Mouse (Mus musculus) neural tube, embryonic 13.5 days (tissue): ENCODE measurements around the gene Samd14. TPM values are rescaled to one million over a fixed set of nuclear protein-coding genes. Genes with fewer than 3 reads are reported as not detected.
"Not testable (repeated sequence)": the region's sequence is repeated elsewhere in the genome, so short reads cannot be mapped to it uniquely, and the experiment has no call there.

Experiments
- ATAC-seq: fragments of 200-750 bp; cut with Nextera tagmentation; 2 replicates; pipeline ENCODE4 v1.8.0; 2017; ENCODE audit warnings: low read depth, mild to moderate bottlenecking, moderate TSS enrichment, moderate library complexity
- H3K27ac ChIP-seq: fragments of 300-500 bp; sonication (generic); replicated peaks from 2 replicates; pipeline ENCODE4 v1.5.1; 2015; ENCODE audit warnings: moderate library complexity, mild to moderate bottlenecking, inconsistent platforms
- H3K27me3 ChIP-seq: fragments of 300-500 bp; sonication (generic); 2 replicates; pipeline ENCODE4 v1.6.1; 2015; ENCODE audit warnings: mild to moderate bottlenecking, inconsistent platforms
- H3K36me3 ChIP-seq: fragments of 300-500 bp; sonication (generic); 2 replicates; pipeline ENCODE4 v1.6.1; 2015; ENCODE audit warnings: mild to moderate bottlenecking, inconsistent platforms
- H3K4me1 ChIP-seq: fragments of 300-500 bp; sonication (generic); replicated peaks from 2 replicates; pipeline ENCODE4 v1.6.1; 2015; ENCODE audit warnings: inconsistent platforms
- H3K4me2 ChIP-seq: fragments of 300-500 bp; sonication (generic); 2 replicates; pipeline ENCODE4 v1.6.1; 2015; ENCODE audit warnings: inconsistent platforms, mild to moderate bottlenecking, moderate library complexity
- H3K4me3 ChIP-seq: fragments of 300-500 bp; sonication (generic); 2 replicates; pipeline ENCODE4 v1.5.1; 2015; ENCODE audit warnings: mild to moderate bottlenecking, inconsistent platforms
- H3K9ac ChIP-seq: fragments of 300-500 bp; sonication (generic); 2 replicates; pipeline ENCODE4 v1.6.1; 2015; ENCODE audit warnings: moderate library complexity, mild to moderate bottlenecking, inconsistent platforms
- H3K9me3 ChIP-seq: fragments of 300-500 bp; sonication (generic); 2 replicates; pipeline ENCODE4 v1.6.1; 2016; ENCODE audit warnings: inconsistent platforms
- WGBS: fragments of 180-500 bp; shearing (Covaris S2); methylation state at CpG from one replicate; pipeline ENCODE4 v1.1.7; 2015; 5-methylcytosine and 5-hydroxymethylcytosine counted together
- polyA plus RNA-seq: library from polyadenylated mRNA; unstranded; fragments of >200 nt; fragmentation: Nextera tagmentation; extraction: Ambion mirVana; gene quantifications from 2 replicates; pipeline ENCODE4 v1.2.1, GENCODE M21; 2015

The Samd14 gene
- polyA plus RNA-seq, 1 experiment from 2014 or later = 151 TPM

DNA sequence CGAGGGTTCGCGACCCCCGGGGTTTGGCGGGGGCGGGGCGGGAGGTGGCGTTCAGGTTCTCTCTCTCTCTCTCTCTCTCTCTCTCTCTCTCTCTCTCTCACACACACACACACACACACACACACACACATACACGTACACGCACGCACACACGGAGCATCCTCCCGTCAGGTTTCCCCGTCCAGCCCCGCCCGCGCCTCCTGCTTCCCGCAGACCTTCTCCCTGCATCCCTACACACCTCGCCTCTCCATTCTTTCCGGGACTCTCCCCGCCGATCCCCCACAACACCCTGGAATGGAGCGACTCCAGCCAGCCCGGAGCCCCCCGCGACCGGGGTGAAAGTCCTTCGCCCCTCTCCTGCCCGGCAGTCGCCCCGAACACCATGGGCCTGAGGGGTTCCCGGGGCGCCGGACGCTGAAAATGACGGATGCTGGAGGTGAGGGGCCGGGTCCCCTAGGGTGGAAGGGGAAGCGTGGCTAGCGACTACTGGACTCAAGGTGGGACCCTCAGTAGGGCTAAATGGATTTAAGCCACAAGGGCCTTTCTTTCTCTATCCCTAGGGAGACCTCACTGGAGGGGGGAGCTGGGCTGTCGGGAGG is 561 bp downstream of the Samd14 start:
- H3K4me3 ChIP-seq = peak overlapping the region; percentile 96
- peaks cover 19% of the 10 kb centered on the region for H3K36me3 ChIP-seq
- no peaks in the 10 kb centered on the region for H3K9me3 ChIP-seq
- peak overlapping the region; percentile 99 for H3K9ac ChIP-seq
- H3K27me3 ChIP-seq = no peaks in the 10 kb centered on the region
- H3K27ac ChIP-seq = peak overlapping the region; percentile 98
- peak; percentile 62 for ATAC-seq
- H3K4me1 ChIP-seq = peaks cover 83% of the 10 kb centered on the region
- H3K4me2 ChIP-seq = peak overlapping the region; percentile 72
- 2% methylated on average over 32 of the region's 40 CpGs for WGBS

DNA sequence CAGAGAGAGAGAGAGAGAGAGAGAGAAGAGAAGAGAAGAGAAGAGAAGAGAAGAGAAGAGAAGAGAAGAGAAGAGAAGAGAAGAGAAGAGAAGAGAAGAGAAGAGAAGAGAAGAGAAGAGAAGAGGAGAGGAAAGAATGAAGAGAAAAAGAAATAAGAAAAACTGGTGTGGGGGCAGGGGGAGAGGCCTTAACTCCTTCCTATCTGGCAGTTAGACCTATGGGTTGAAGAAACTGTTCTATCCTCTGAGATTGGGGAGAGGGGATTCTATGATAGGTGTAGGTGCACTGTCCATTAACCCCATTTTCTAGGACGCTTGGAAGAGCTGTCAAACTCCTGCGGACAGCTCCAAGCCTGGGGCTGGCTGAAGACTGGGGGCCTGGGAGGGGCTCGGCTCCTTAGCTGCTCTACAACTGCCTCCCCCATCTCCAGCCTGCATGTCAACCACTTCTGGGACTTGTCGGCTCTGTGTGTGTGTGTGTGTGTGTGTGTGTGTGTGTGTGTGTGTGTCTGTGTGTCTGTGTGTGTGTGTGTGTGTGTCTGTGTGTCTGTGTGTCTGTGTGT is 1.2 kb downstream of the Samd14 start:
- H3K9ac ChIP-seq = peak overlapping the region; percentile 99
- H3K4me3 ChIP-seq = peak overlapping the region; percentile 96
- peaks cover 19% of the 10 kb centered on the region for H3K36me3 ChIP-seq
- not testable (repeated sequence) for H3K9me3 ChIP-seq, H3K27me3 ChIP-seq, ATAC-seq
- WGBS = 0% methylated on average over 3 of the region's 4 CpGs
- H3K27ac ChIP-seq = peak overlapping the region; percentile 98
- H3K4me1 ChIP-seq = peaks cover 84% of the 10 kb centered on the region
- peak overlapping the region; percentile 72 for H3K4me2 ChIP-seq

DNA sequence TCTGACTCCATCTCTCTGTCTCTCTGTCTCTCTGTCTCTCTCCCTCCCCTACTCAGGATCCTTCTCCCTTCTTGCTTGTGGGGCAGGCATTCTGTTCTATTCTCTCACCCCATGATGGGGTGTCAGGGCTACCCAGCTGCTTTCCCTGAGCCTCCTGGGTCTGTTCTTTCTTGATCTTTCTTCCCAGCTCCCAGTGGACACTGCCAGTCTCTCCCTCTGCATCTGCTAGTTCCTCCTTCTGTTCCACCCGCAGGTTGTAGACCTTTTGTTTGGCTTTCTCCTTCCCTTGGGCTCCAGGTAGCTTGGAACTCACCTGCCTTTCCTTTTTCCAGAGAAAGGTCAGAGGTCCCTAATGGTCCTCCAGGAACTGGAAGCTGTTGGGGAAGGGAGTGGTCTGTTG is 1.7 kb downstream of the Samd14 start:
- Histone ChIP-seq H3K9me3 (no peaks in the 10 kb centered on the region), H3K9ac (peak overlapping the region; percentile 99), H3K36me3 (peaks cover 22% of the 10 kb centered on the region), H3K4me1 (peaks cover 84% of the 10 kb centered on the region), H3K27ac (peak overlapping the region; percentile 49), H3K27me3 (no peaks in the 10 kb centered on the region), H3K4me2 (peak overlapping the region; percentile 72), H3K4me3 (peak overlapping the region; percentile 96)
- 48% methylated on average over 1 of the region's 1 CpGs for whole genome bisulfite sequencing
- no peak for ATAC-seq

DNA sequence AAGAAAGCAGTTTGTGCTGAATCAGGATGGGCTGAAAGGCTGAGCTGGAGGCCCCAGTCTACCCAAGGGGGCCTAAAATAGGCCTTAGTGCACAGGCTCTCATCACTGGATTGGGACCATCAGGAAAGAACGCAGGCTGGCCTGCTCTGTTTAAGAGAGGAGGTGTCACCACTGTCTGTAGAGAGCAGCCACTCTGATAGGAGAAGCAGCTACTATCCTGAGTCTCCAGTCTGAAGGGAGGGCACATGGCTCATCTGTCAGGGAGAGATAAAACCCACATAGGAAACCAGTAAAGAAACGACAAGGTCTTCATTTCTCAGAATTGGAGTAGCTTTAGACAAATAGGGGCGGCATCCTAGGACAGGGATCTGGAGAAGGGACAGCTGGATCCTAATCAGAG is 2.4 kb downstream of the Samd14 start:
- no peak for ATAC-seq
- Histone ChIP-seq H3K27me3 (no peaks in the 10 kb centered on the region), H3K9me3 (no peaks in the 10 kb centered on the region), H3K27ac (peak overlapping the region; percentile 49), H3K36me3 (peaks cover 29% of the 10 kb centered on the region), H3K4me3 (peak overlapping the region; percentile 96), H3K9ac (peak overlapping the region; percentile 99), H3K4me2 (peak overlapping the region; percentile 72), H3K4me1 (peaks cover 82% of the 10 kb centered on the region)
- 55% methylated on average over 3 of the region's 3 CpGs for whole genome bisulfite sequencing

DNA sequence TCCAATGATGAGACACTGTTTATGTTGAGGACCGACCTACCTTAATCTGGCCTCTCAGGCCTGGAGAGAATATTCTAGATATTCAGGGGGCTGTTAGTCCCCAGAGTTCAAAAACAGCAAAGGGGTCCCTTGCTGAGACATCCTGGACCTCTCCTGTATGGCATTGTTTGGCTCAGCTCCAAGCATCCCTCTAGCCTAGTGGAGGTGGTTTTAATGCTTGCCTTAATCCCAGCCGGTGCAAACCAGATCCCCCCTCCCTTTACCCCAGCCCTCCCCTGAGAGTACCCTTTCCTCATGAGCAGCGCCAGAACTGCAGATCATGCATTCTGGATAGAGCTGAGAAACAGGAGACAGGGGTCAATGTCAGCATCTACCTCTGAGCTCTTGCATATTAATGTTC is 2.8 kb downstream of the Samd14 start:
- Histone ChIP-seq H3K4me1 (peaks cover 82% of the 10 kb centered on the region), H3K27me3 (no peaks in the 10 kb centered on the region), H3K4me3 (peak overlapping the region; percentile 96), H3K36me3 (peaks cover 33% of the 10 kb centered on the region), H3K9me3 (no peaks in the 10 kb centered on the region), H3K9ac (peak overlapping the region; percentile 99), H3K27ac (peak overlapping the region; percentile 49), H3K4me2 (peak overlapping the region; percentile 72)
- WGBS = 33% methylated on average over 3 of the region's 3 CpGs
- no peak for ATAC-seq

DNA sequence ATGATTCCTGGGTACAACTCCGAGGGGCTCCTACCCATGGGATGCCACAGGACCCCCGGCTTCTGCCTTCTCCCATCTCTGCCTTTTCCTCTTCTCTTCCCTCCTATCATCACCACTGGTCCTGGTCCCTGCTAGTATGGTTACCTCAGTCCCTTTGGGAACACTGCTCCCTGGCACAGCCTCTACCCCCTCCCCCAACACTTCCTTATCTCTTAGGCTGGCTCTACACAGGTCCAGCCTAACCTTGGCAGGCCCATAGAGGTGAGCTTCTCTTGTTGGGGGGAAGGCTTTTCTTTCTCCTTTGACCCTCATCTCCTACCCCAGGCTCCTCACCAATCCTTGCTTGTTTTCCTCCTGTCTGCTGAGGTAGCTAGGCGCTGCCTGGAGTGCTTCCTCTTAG is 5.8 kb downstream of the Samd14 start:
- 78% methylated on average over 3 of the region's 3 CpGs for WGBS
- 0 out of 2 replicates have a peak overlapping the region, but pooled peaks have one; percentile 4 for H3K4me2 ChIP-seq
- H3K9me3 ChIP-seq = no peaks in the 10 kb centered on the region
- H3K4me1 ChIP-seq = peaks cover 69% of the 10 kb centered on the region
- H3K4me3 ChIP-seq = no peak overlapping the region
- peak overlapping the region; percentile 28; the same call in 1 of the 2 replicates for H3K27ac ChIP-seq
- no peak for ATAC-seq
- no peaks in the 10 kb centered on the region for H3K27me3 ChIP-seq
- 0 out of 2 replicates have a peak overlapping the region, but pooled peaks have one; percentile 13 for H3K9ac ChIP-seq
- H3K36me3 ChIP-seq = peaks cover 59% of the 10 kb centered on the region

DNA sequence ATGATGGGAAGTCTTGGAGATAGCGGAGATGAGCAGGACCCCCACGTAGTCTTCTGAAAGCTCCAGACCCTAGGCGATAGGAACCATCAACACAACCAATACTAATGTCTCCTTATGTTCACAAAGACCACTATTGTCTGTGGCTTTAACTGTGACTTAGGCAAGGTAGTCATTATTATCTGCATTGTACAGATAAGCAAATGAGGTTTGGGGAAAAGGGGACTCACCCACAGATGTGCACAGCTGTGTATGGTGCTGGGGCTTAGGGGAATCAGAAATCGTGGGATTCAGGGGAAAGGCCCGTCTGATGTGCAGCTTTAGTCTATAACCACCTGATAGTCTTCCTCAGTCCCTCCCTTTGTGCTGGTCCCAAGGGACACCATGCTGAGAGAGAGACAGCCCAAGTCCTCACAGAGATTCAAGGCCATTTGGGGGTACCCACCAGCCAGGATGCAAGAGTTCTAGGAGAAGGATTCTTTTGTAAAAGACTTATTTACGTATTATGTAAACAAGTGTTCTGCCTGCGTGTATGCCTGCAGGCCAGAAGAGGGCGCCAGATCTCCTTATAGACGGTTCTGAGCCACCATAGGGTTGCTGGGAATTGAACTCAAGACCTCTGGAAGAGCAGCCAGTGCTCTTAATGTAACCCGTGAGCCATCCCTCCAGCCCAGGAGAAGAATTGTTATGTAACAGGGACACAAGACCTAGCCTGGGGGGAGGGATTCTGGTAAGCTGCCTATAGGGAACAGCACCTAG is 12.7 kb downstream of the Samd14 start:
- ATAC-seq = no peak

DNA sequence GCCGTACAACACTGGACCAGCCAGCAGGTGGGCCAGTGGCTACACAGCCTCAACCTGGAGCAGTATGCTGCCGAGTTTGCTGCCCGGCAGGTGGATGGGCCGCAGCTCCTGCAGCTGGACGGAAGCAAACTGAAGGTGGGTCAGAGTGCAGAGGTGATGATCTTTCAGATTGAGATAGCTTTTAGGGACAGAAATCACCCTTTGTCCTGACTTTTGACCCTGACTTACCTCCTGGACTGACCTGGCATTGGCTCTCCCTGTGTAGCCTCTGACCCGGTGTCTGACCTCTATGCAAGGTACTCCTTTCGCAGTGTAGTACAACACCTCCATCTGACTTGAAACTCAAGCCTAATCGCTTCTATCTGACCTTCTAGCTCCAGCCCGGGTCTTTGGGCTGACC is 13.8 kb downstream of the Samd14 start:
- Histone ChIP-seq H3K9ac (no peak overlapping the region), H3K4me3 (no peak overlapping the region), H3K27me3 (no peaks in the 10 kb centered on the region), H3K4me1 (peaks cover 18% of the 10 kb centered on the region; the same call in 1 of the 2 replicates), H3K36me3 (peaks cover 80% of the 10 kb centered on the region), H3K27ac (no peak overlapping the region), H3K4me2 (no peak overlapping the region), H3K9me3 (no peaks in the 10 kb centered on the region)
- 95% methylated on average over 9 of the region's 9 CpGs for WGBS
- ATAC-seq = no peak

More for the DNA sequence above, 12.7 kb downstream of the Samd14 start:
- Histone ChIP-seq H3K4me2 (no peak overlapping the region), H3K27me3 (no peaks in the 10 kb centered on the region), H3K4me1 (peaks cover 13% of the 10 kb centered on the region; the same call in 1 of the 2 replicates), H3K4me3 (no peak overlapping the region), H3K9ac (no peak overlapping the region), H3K36me3 (peaks cover 88% of the 10 kb centered on the region), H3K27ac (no peak overlapping the region), H3K9me3 (no peaks in the 10 kb centered on the region)
- 86% methylated on average over 10 of the region's 10 CpGs for WGBS

DNA sequence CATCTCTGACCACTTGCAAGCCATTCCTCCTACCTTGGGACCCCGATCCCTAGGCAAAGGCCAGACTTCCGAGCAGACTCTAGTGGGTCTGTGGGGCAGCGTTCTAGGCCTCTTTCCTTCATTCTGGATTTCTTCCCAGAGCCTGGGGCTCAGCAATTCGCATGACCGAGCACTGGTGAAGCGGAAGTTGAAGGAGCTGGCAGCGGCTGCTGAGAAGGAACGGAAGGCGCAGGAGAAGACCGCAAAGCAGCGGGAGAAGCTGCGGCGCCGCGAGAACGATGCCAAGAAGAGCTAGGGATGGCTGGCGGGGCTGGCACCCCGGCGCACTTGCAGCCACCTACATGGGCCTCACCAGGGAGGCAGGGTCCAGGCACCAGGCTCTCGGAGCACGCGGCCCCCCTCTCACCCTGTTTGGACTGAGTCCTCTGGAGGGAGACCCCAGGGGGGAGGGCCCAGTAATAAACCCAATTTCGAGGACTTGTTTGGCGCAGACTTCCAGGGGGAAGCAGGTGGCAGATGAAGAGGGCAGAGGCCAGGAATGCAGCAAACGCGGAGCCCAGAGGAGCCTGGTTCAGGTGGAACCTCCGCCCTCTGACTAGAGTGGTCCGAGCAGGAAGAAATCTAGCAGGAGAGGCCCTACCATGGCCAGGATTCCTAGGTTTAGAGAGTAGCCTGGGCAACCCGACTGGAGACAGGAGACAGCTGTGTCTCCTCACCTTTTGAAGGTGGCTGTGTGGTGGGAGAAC is 14.9 kb downstream of the Samd14 start:
- ATAC-seq = no peak
- H3K4me1 ChIP-seq = peaks cover 19% of the 10 kb centered on the region; the same call in 1 of the 2 replicates
- no peaks in the 10 kb centered on the region for H3K9me3 ChIP-seq
- peaks cover 69% of the 10 kb centered on the region for H3K36me3 ChIP-seq
- 69% methylated on average over 29 of the region's 29 CpGs for WGBS
- H3K9ac ChIP-seq = no peak overlapping the region
- H3K27me3 ChIP-seq = no peaks in the 10 kb centered on the region
- 0 out of 2 replicates have a peak overlapping the region, but pooled peaks have one; percentile 28 for H3K27ac ChIP-seq
- no peak overlapping the region for H3K4me2 ChIP-seq
- no peak overlapping the region for H3K4me3 ChIP-seq

DNA sequence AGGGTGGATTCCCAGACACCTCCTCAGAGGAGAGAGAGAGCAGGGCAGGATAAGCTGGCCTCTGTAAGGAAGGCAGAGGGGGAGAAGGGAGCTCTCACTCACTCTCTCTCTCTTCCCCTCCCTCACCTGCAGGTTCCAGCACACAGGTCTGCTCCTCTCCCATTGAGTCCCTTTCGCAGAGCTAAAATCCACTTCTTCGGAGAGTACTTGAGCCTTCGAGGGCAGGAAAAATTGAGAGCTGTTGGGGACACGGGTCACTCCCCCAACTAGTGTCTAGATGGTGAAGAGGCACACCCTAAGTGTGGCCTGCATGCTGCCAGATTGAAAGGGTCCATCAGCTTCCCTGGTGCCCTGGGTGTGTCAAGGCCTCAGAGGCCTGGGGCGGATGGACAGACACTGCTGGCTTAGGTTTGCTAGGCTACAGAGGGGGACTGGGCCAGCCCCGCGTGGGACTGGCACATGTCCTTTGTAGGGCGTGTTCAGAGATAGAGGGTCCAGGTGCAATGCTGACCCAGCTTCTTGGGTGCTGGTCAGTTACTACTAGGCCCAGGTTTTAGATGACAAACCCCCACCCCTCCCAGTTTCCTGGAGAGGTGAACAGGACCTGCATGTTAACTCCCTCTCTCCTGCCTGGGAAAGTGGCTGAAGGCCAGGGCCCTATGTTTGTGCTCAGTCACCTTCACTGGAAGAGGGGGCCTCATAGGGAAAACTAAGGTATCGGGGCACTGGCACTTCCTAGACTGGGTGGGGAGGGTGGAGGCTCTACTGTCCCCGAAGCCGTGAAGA is 15.7 kb downstream of the Samd14 start:
- Histone ChIP-seq H3K36me3 (peaks cover 61% of the 10 kb centered on the region), H3K9me3 (no peaks in the 10 kb centered on the region), H3K4me1 (peaks cover 14% of the 10 kb centered on the region; the same call in 1 of the 2 replicates), H3K9ac (no peak overlapping the region), H3K27ac (0 out of 2 replicates have a peak overlapping the region, but pooled peaks have one; percentile 28), H3K4me3 (no peak overlapping the region), H3K27me3 (no peaks in the 10 kb centered on the region), H3K4me2 (no peak overlapping the region)
- ATAC-seq = no peak
- WGBS = 88% methylated on average over 11 of the region's 11 CpGs

DNA sequence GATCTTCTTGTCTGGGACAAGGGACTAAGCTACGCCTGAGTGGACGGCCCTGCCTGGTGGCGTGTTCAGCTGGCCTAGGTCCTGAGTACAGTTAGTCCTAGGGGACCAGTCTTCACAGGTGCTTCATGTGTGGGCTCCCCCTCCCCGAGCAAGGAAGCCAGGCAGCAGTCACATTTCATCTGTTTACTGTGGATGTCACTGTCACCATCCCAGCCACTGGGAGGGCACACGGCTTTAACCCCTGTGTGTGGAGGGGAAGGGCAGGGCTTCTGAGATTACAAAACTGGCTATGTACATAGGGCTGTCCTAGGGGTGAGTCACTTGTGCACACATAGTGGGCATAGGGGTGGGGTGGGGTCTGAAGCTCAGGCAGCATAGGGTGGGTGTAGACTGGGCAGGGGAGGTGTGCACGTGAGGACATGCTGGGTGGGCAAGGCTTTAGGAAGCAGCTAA is 16.4 kb downstream of the Samd14 start:
- 77% methylated on average over 6 of the region's 6 CpGs for WGBS
- ATAC-seq = peak; percentile 45; the same call in 1 of the 2 replicates
- H3K9ac ChIP-seq = no peak overlapping the region
- no peak overlapping the region for H3K4me3 ChIP-seq
- H3K4me1 ChIP-seq = peaks cover 14% of the 10 kb centered on the region; the same call in 1 of the 2 replicates
- no peak overlapping the region for H3K27ac ChIP-seq
- no peaks in the 10 kb centered on the region for H3K27me3 ChIP-seq
- H3K36me3 ChIP-seq = peaks cover 54% of the 10 kb centered on the region
- no peak overlapping the region for H3K4me2 ChIP-seq
- H3K9me3 ChIP-seq = no peaks in the 10 kb centered on the region
